Mouse (Mus musculus) right cerebral cortex, postnatal 10 days (tissue): ENCODE data around the gene Farp1.
"Not testable (repeated sequence)": the region's sequence is repeated elsewhere in the genome, so short reads cannot be mapped to it uniquely, and the experiment has no call there.

Source experiments
- DNase-seq, 2 experiments: peaks; one replicate each; pipeline ENCODE4 v3.0.0; 2021; ENCODE audit warnings: low spot score in 2 of 2

Farp1 gene

GRCm38 (mm10) chr14:121034973-121035662, at the start of gene Farp1:
Farp1 (plus strand) TSS chr14:121035200.
- DNase-seq = peak; percentile 78

DNA sequence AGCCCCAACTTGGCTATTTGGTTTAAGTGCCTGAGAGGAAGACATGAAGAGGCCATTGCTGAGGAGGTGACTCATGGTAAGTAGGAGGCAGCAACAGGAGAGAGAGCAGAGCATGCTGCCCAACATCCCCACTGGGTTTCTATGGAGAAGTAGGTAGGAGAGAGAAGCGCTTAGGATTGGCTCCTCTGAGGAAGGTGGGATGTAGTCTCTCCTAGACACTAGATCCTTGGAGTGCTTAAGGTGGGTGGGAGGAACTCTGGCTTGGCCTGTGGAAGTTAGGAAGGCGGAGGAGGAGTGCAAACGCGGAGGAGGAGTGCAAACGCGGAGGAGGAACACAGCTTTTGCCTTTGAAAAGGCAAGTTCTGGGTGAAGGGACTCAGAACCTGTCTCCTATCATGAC, 45.9 kb upstream of the Farp1 start:
- no peak for DNase-seq

- no peak for DNase-seq
Observed at GRCm38 (mm10) chr14:120997686-120998085, 37.3 kb upstream of the Farp1 start.

GRCm38 (mm10) chr14:121000561-121001340, 34.2 kb upstream of the Farp1 start:
- DNase-seq = no peak

DNA sequence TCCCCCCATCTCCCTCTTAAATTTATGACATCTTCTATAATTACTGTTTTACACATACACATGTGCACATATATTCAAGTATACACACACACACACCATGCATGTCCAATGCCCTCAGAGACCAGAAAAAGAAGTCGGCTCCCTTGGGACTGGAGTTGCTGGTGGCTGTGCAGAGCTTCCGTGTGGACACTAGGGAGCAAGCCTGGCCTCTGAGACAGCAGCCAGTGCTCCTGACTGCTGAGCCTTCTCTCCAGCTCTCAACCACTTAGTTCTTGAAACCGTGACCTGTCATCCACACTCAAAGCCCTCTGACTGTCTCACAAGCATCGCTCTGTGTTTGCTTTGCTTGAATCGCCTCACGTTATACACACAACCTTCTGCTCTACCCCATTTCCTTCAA, 29.4 kb upstream of the Farp1 start:
- DNase-seq = no peak

DNA sequence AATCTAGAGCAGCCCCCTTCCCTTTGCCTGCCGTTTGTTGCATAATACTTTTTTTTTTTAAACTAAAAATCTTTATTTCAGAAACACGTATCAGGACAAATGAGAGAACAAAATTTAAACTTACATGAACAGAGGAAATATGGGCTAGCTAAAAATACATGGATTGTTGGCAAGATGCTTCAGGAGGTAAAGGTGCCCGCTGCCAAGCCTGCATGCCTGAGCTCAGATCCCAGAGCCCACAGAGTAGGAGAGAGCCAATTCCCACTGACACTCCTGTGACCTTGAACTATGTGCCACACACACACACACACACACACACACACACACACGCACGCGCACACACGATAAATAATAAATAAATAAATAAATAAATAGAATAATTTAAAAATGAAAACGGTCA, 29.0 kb upstream of the Farp1 start:
- no peak for DNase-seq

- DNase-seq = peak; percentile 47 to 60
Observed at GRCm38 (mm10) chr14:121015114-121015690, 19.8 kb upstream of the Farp1 start.

DNA sequence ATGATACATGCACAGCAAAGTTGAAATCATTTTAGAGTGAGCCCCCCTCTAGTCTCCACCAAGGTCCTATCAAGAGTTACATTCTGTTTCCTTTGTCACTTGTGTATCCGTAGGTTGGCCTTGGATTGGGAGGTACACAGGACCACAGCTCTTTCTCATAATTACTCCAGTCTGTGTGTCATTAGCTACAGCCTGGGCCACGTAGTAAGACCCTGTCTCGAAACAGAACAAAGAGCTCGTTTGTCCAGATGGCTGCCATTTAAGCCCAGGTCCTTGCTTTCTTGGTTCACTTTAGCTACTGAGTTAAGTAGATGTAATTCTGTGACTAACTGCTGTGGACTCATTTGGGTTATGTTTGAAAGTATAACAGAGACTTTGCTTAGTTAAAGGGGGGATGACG, 12.6 kb upstream of the Farp1 start:
- no peak for DNase-seq

- no peak for DNase-seq
Observed at GRCm38 (mm10) chr14:121025381-121025780, 9.6 kb upstream of the Farp1 start.

GRCm38 (mm10) chr14:121031396-121031795, 3.6 kb upstream of the Farp1 start:
- DNase-seq = no peak

DNA sequence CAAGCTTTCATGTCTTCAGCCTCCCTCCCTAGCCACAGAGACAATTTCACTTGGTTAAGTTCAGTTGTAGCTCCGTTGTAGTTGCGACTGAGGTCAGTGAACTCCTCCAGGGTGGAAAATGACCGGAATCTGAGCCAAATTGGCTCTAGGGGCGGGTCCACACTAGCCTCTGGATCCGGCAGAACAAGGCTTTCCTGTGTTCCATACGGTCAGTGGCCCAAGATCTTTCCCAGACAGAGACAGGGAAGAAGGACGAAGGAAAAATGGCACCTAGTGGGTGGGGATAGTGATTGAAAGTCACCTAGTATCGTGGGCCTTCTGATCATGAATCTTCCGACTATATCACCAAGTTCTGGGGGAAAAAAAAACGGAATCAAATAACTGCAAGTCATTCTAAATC, 475 bp upstream of the Farp1 start:
- DNase-seq = no peak

- DNase-seq = peak; percentile 69 to 79
Observed at GRCm38 (mm10) chr14:121035663-121036473, 868 bp downstream of the Farp1 start.

DNA sequence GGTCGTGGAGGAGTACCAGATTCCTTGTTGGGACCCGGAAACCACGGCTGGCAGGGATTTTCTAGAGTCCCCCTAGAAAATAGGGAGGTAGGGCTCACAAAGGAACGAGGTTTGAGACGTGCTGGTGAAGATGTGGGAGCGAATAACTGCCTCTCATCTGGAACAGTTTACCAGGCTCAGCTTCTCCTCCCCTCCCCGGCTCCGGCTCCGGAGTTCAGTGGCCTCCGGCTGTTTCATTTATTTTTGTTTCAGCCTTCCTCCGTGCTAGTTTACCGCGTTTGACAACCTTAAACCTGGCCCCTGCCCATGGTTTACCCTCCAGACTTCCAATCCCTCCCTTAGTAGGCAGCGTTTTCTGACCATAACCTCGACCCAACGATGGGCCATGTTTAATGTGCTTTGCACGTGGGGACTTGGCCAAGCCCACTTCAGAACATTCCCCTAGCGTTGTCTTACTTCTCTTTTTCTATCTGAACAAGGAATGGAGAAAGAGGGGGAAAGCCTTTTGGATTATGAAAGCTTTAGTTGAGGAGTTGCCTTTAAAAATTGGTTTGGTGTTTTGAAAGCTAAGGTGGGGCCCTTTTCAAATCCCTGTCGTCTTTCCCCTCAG, 1.7 kb downstream of the Farp1 start:
- DNase-seq = no peak

DNA sequence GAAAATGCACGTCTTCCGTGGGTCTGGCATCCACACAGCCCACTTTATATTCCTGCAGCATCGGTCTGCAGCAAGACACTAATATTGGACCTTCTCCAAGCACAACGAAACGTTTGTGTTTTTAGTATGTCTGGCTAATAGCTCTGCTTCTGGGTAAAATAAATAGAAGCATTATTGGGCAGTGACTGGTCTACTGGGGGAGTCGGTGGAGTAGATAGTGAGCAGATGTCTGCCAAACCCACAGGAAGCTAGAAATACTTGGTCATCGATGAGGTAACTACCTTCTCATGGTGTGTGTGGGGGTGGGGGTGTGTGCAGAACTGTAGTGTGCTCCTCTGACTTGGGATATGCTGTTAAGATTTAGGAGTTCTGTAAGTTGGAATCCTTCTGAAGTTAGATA, 2.3 kb downstream of the Farp1 start:
- DNase-seq = no peak

DNA sequence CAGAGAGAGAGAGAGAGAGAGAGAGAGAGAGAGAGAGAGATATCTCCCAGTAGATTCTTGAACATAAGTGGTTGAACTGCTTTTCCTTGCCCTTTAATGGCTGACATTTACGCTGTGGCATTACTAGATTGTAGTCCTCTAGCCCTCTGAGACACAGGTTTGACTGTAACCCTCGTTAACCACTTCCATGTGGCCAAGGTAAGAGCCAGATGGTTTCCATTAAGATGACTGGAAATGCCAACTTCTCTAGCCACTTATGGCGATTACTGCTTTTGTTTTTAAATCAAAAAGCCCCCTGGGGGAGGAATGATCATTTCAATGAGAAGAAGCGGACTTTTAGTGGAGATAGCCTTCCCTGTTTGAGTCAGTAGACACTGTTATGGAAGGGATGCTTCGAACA, 3.7 kb downstream of the Farp1 start:
- no peak for DNase-seq

- DNase-seq = no peak
Observed at GRCm38 (mm10) chr14:121044145-121044544, 9.1 kb downstream of the Farp1 start.

DNA sequence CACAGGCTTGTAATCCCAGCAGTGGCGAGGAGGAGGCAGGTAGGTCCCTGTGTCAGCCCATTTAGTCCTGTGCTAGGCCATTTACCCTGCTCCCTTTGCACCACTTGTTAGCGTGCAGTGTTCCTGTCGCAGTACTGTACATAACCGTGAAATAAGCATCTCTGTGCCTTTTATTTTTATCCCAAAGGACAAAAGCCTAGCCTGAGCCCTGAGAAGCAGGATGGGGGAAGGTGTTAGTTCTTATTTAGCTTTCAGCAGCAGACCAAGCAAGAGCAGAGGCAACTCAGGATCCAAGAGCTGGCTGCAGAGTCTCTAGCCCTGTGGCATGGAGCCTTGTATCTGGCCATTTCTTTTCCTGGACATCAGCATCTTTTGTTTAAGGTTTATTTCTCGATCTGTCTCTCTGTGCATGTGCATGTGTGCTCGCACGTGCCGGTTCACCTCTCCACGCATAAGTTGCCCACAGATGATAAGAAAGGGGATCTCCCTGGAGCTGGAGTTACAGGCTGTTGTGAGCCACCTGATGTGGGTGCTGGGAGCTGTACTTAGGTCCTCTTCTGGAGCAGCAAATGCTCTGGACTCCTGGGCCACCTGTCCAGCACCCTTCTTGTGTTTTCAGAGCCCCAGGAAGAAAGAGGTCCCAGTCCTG, 11.4 kb downstream of the Farp1 start:
- no peak for DNase-seq

DNA sequence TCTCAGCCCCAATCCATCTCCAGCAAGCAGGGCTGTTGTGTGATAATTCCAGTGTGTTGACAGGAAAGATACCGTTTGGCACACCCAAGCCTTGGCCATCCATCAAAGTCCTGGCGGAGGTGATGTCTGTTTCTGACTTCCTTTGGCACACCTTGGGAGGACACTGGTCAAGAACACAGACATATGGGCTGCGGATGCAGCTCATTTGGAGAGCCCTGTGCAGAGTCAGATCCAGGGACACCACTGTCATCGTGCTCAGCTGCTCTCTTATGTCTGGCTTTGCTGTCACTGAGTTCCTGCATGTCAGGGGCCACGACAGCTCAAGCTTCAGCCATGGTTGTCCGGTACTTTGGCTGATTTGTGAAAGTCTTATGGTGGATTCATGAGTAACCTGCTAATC, 12.8 kb downstream of the Farp1 start:
- DNase-seq = no peak

DNA sequence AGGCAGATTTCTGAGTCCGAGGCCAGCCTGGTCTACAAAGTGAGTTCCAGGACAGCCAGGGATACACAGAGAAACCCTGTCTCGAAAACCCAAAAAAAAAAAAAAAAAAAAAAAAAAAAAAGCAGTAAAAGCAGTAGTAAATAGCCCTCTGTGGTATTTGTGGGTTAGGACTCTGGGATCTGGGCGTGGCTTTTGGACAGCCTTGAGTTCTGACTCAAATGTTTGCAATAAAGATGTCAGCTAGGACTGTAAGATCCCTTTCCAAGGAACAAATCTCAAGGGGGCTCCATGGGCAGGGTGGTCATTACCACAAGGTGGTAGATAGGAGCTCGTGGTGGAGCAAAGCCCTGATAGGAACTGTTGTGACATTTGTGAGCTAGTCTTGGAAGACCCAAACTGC, 16.0 kb downstream of the Farp1 start:
- DNase-seq = not testable (repeated sequence)

DNA sequence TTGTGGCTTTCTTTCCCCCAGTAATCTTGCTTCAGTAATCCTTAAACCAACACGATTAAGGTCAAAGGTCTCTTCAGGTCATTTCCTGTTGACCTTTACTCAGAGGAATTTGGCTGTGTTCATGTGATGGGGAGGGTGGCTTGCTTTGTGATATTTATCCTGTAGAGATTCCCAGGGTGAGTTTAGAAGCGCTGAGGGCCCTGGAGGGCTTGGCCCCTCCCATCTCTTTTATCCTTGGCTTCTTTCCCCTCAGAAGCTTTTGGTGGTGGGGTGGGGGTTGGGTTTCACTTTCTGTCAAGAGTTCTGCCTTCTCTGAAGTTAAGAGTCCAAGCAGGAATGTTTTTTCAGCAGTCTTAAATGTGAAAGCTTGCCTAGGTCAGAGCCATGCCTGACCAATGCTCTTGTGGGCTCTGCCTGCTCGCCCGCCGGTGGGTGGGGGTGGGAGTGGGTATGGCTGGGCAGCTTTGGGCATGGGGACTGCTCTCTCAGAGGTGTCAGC, 18.1 kb downstream of the Farp1 start:
- DNase-seq = no peak

- no peak for DNase-seq
Observed at GRCm38 (mm10) chr14:121054062-121054461, 19.1 kb downstream of the Farp1 start.
